Mouse (Mus musculus): ENCODE data around the gene Gzmg. TPM values are rescaled to one million over a fixed set of nuclear protein-coding genes. Genes with fewer than 3 reads are reported as not detected.

The Gzmg gene
- not detected in 2 replicates for polyA plus RNA-seq (2012; rRNA removed)

DNA sequence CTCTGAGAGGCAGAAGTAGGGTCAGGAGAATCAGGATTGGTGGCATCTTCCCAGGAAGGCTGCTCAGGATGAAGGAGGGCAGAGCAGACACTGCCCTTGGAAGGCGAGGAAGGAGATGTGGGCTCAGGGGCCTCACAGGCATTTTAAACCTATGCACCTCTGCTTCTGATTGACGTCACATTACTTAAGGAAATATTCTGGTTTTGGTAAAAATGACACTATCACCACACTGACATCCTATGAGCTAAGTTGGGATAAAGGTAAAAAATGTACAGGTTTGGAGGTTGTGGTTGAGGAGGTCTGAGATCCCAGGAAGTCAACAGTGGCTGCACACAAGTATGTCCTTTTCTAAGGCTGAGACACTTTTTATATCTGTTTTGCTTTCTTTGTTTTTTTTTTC, at the start of gene Gzmg:
TSS of gene Gzmg (minus strand) at position 101 of the 400 bp plus-strand sequence.

DNA sequence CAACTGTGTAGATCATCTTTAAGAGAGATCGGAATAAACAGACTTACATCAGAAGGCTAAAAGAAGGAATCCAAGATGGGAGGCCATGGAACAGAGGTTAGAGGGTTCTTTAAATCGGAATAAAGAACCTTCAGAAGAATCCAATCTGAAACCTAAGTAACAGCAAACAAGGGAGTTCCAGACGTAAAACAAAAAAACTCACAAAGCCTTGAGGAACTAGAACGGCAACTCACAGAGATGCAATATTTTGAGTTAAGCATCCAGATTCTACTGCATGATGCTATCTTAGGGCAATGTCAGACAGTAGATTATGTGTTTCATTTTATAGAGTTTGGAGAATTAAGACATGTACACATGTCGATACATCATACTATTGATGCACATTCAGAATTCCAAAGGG, 15.1 kb upstream of the Gzmg start, which contains the start of gene Gzmn:
TSS of gene Gzmn (minus strand) at position 101 of the 400 bp plus-strand sequence.

DNA sequence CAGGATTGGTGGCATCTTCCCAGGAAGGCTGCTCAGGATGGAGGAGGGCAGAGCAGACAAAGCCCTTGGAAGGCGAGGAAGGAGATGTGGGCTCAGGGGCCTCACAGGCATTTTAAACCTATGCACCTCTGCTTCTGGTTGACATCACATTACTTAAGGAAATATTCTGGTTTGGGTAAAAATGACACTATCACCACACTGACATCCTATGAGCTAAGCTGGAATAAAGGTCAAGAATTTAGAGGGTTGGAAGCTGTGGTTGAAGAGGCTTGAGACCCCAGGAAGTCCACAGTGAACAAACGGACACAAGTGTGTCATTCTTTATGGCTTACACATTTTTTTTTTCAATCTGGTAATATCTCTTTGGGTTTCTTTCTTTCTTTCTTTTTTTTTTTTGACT, 26.9 kb downstream of the Gzmg start, which contains the start of gene Gzmd:
TSS of gene Gzmd (minus strand) at position 101 of the 400 bp plus-strand sequence.

DNA sequence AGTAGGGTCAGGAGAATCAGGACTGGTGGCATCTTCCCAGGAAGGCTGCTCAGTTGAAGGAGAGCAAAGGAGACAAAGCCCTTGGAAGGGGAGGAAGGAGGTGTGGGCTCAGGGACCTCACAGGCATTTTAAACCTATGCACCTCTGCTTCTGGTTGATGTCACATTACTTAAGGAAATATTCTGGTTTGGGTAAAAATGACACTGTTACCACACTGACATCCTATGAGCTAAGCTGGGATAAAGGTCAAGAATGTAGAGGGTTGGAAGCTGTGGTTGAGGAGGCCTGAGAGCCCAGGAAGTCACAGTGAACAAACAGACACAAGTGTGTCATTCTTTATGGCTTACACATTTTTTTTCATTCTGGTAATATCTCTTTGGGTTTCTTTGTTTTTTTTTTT, 38.9 kb downstream of the Gzmg start, which contains the start of gene Gzme:
TSS of gene Gzme (minus strand) at position 101 of the 400 bp plus-strand sequence.

Other genes with a start within 250 kb of the Gzmg start
- gene Cma1, start 214.9 kb downstream of the Gzmg start, polyA plus RNA-seq (2012; rRNA removed) = 2.2 and 2.7 TPM in 2 replicates
- gene Cma2, start 208.6 kb downstream of the Gzmg start, polyA plus RNA-seq (2012; rRNA removed) = not detected in 2 replicates
- gene Mcpt1, start 141.6 kb downstream of the Gzmg start, polyA plus RNA-seq (2012; rRNA removed) = not detected in 2 replicates
- not detected in 2 replicates for gene Mcpt9, start 129.1 kb downstream of the Gzmg start, polyA plus RNA-seq (2012; rRNA removed)
- gene Mcpt2, start 117.5 kb downstream of the Gzmg start, polyA plus RNA-seq (2012; rRNA removed) = not detected in 2 replicates
- 1.9 and 2.0 TPM in 2 replicates for gene Mcpt4, start 97.3 kb downstream of the Gzmg start, polyA plus RNA-seq (2012; rRNA removed)
- gene Mcpt8, start 74.3 kb downstream of the Gzmg start, polyA plus RNA-seq (2012; rRNA removed) = not detected in 2 replicates
- not detected in 2 replicates for gene Ctsg, start 57.0 kb downstream of the Gzmg start, polyA plus RNA-seq (2012; rRNA removed)
- not detected in 2 replicates for gene Gzme, start 39.0 kb downstream of the Gzmg start, polyA plus RNA-seq (2012; rRNA removed)
- gene Gzmd, start 27.0 kb downstream of the Gzmg start, polyA plus RNA-seq (2012; rRNA removed) = not detected in 2 replicates
- not detected in 2 replicates for gene Gzmn, start 15.0 kb upstream of the Gzmg start, polyA plus RNA-seq (2012; rRNA removed)
- not detected in 2 replicates for gene Gzmf, start 51.8 kb upstream of the Gzmg start, polyA plus RNA-seq (2012; rRNA removed)
- not detected in 2 replicates for gene Gzmc, start 75.1 kb upstream of the Gzmg start, polyA plus RNA-seq (2012; rRNA removed)
- 0.32 and 0.43 TPM in 2 replicates for gene Gzmb, start 102.7 kb upstream of the Gzmg start, polyA plus RNA-seq (2012; rRNA removed)
- 0.21 and 0.31 TPM in 2 replicates for gene Atp12a, start 205.5 kb upstream of the Gzmg start, polyA plus RNA-seq (2012; rRNA removed)
- gene Rnf17, start 243.0 kb upstream of the Gzmg start, polyA plus RNA-seq (2012; rRNA removed) = 0.10 and 0.14 TPM in 2 replicates